Mouse (Mus musculus): ENCODE measurements around the gene Rbm17.

- no peak for TF ChIP-seq CTCF (IDR thresholded peaks at IDR 0.05; ENCODE audit: borderline replicate concordance, extremely low read depth, insufficient read depth, insufficient read length)
- TF ChIP-seq POLR2A (IDR thresholded peaks at IDR 0.05; ENCODE audit: borderline replicate concordance, extremely low read depth, insufficient read depth, insufficient read length, poor library complexity, severe bottlenecking) = no peak
Measured at GRCm38 (mm10) chr2:11543158-11543557, 60.8 kb downstream of the Rbm17 start.

Measured in brain, embryonic 14.5 days (tissue).